Mouse (Mus musculus) adrenal gland, adult 8-10 months (tissue): ENCODE results near the gene Kdelr3. TPM values are rescaled to one million over a fixed set of nuclear protein-coding genes. Genes with fewer than 3 reads are reported as not detected.

Source experiments
- DNase-seq: peaks from one replicate; pipeline ENCODE4 v3.0.0; 2022
- total RNA-seq, 4 experiments: library from RNA; stranded (reverse); gene quantifications; 2 replicates each; pipeline ENCODE4 v1.2.4; 2022

The Kdelr3 gene
- total RNA-seq, 4 experiments from 2014 or later, result 2.1 to 5.3 (median 2.8) TPM

DNA sequence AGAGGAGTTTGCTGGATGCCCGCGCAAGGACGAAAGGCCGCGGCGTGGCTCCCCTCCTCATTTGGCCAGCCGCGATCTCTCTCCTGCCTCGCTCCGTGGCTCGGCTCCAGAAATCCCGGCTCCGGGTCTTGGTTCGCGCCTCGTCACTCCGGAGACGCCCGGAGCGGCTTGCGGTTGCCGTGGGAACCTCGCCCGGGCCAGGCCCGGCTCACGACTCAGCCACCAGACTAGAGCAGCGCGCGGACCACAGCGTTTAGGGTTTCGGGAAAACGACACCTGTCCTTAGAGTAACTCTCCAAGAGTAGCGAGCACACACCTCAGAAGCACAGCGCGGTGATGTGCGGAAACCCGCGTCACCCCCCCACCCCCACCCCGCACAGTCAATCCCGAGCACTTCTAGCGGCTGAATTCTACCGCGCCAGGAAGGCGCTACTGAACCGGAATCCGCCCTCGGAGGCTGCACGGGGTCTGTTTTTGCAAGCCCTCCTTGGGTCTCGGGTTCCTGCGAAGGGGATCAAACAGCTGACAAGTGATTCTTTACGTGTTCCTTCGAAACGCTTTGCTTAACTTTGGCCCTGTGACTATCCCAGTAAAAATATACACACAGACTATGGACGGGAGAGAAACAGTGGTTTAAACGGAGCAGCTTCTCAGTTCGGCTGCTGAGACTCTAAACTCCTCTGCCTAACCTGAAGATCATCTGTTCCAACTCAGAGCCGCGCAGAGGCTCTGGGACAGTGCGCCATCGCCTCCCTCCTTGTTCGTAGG lies 4.5 kb upstream of the Kdelr3 start:
- DNase-seq, result peak; percentile 67

DNA sequence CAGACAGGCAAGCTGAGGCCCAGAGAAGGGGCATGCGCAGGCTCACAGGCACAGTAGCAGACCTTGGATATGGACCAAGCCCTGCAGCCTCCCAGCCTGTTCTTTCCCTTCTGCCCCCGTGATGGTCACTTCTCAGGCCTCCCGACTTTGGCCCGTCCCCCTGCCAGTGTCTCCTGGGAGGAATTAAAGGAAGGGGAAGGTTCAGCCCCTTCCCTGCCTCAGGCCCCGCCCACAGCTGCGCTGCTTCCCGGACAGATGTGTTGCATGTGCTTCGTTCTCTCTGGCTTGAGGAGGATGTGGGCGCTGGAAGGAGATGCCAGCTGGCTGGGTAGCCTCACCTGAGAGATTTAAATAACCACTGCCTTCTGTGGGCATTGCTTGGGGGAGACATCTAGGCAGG lies 2.3 kb upstream of the Kdelr3 start:
- no peak for DNase-seq

DNA sequence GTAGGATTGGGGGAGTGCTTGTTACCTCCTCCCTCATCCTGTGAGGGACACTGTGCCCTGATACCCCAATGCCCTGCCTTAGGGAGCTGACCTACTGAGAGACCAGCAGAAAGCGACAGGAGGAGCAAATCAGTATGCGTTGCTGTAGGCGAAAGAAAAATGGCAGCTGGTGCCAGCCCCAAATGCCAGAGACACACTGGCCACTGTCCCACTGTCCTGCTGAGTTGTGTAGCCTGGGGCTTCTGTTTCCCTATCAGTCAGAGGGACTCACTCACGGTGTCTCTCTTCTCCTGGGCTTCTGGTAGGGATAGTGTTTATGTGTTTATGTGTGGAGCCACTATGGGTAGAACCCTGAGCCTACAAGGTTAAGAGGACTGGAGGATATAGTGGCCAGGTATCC lies 1.5 kb downstream of the Kdelr3 start:
- DNase-seq, result no peak

- DNase-seq, result no peak
These were observed 2.4 kb downstream of the Kdelr3 start for GRCm38 (mm10) chr15:79518571-79518970.

GRCm38 (mm10) chr15:79519400-79520220 lies 3.4 kb downstream of the Kdelr3 start:
- DNase-seq, result no peak

DNA sequence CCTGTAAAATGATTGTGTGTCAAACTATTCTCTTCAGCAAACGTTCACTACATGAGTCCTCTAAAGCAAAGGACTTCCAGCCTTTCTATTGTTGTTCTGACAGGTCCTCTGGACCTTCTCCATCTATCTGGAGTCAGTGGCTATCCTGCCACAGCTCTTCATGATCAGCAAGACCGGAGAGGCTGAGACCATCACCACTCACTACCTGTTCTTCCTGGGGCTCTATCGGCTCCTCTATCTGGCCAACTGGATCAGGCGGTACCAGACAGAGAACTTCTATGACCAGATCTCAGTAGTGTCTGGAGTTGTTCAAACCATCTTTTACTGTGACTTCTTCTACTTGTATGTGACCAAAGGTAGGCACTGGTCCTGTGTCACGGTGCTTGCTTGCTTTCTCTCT lies 9.4 kb downstream of the Kdelr3 start:
- DNase-seq, result no peak

- DNase-seq, result no peak
These were observed 10.0 kb downstream of the Kdelr3 start for GRCm38 (mm10) chr15:79525979-79526768.

GRCm38 (mm10) chr15:79527192-79527591 lies 11.0 kb downstream of the Kdelr3 start:
- no peak for DNase-seq

- DNase-seq, result no peak
These were observed 11.9 kb downstream of the Kdelr3 start for GRCm38 (mm10) chr15:79527991-79528639.

DNA sequence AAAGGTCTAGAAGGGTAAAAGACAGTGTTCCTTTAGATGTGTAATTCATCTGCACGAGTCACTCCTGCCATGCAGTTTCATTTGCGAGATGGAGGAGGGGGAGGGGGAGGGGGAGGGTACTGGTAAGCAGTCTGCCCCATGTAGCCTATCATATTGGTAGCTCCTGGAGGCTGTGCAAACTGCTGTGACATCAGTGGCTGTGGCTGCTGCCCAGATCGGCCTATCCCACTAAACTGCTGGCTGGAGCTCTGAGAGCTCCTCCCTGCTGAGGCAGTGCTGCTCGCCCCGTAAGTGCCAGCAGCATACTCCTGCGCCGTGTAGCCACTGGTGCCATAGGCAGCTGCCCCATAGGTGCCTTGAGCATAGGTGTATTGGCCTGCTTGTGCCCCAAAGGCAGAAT lies 13.7 kb downstream of the Kdelr3 start:
- no peak for DNase-seq

- DNase-seq, result no peak
These were observed 17.6 kb downstream of the Kdelr3 start for GRCm38 (mm10) chr15:79533796-79534195.

GRCm38 (mm10) chr15:79543968-79544367 lies 27.8 kb downstream of the Kdelr3 start:
- no peak for DNase-seq

DNA sequence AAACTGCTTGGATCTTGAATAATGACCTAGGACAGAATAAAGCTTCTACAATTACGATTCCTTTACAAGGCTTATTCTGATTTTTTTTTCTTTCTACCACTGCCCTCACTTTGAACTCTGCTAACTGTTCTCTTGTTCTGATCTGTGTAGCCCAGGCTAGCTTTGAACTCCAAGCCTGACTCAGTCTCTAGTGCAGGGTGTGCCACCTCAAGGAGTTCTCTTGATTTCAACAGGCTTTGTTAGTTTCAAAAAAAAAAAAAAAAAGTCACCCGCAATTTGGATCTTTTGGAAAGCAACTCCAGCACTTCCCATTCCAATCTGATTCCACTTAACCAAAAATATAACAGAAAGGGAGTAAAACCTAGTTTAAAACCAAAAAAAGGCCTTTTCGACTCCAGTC lies 29.3 kb downstream of the Kdelr3 start:
- DNase-seq, result no peak

DNA sequence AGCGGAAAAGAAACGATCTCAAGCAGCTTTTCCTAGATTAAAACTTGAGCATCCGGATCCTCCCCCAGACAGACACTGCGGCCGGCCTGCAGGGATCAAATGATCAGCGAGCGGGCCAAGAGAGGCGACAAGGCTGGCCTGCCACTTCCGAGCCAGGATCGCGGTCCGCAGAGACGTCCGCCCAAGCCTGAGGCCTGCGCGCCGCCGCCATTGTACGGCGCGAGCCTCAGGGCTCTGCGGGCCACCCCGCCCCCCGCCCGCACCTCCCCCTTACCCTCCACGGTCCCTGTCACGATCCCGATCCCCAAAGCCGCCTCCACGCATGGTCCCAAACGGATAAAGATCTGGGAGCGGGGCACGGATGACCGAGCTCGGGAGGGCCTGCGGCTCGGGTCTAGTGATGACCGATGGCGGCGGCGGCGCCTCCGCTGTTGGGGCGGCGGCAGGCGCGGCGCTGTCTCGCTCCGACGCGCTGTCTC lies 29.7 kb downstream of the Kdelr3 start:
- DNase-seq, result peak; percentile 66

DNA sequence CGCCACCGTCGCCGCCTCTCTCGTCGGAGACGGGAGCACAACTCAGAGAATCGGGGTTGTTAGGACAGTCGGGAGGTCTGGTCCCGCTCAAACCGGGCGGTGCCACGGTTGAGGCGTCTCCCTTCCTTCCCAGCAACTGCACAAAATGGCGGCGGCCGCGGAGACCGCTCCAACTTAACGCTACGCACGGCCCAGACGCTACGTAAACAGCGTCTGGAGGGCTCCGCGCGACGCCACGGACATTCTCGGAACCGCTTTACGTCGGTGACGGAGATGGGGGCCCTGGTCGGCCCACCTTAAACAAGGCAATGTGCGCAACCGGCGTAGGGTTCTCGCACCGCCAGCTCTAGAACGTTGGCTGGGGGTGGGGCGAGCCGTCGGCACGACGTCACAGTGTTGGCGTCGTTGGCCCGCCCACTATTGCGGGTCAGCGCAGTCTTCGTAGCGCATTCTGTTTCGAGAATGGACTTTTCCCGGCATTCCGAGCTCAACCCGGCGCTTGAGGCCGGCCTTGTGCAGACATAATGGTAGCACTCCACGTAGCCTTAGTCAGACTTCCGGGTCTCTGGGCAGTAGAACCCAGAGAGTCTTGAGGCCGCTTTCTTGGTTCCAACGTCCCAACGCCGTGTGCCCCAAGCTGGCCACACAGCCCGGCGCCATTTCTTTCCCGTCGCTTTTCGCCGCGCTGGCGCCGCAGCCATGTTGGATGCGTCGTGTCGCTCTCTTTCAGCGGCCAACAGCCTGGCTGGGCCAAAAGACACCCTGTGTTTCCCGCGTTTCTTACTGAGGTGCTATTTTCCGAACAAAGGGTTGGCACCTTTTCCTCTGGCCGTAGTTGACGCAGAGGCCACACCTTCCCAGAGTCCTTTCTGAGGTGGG lies 30.4 kb downstream of the Kdelr3 start, which contains the start of gene Ddx17:
Gene Ddx17 (minus strand): TSS at position 332 of the 879 bp plus-strand sequence.
- DNase-seq, result peak; percentile 95

- DNase-seq, result no peak
These were observed 31.1 kb downstream of the Kdelr3 start for GRCm38 (mm10) chr15:79547289-79547820.

DNA sequence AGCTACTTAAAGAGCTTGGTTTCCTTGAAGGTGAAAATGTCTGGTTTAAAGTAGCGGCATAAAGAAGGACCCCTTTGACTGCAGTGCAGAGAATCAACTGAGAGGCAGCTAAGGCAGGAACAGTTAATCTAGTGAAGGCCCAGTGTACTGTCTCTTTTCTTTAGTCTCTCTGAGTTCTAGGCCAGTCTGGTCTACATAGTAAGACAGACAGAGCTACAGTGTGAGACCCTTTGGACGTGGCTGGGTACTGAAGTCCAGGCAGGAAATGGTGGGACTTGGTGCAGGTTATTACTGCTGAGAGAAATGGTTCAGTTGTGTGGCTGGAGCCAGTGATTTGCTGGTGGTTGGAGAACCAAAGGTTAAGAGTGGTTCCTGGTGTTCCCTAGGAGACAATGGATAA lies 32.0 kb downstream of the Kdelr3 start:
- no peak for DNase-seq

- no peak for DNase-seq
These were observed 36.4 kb downstream of the Kdelr3 start for GRCm38 (mm10) chr15:79552566-79552965.

DNA sequence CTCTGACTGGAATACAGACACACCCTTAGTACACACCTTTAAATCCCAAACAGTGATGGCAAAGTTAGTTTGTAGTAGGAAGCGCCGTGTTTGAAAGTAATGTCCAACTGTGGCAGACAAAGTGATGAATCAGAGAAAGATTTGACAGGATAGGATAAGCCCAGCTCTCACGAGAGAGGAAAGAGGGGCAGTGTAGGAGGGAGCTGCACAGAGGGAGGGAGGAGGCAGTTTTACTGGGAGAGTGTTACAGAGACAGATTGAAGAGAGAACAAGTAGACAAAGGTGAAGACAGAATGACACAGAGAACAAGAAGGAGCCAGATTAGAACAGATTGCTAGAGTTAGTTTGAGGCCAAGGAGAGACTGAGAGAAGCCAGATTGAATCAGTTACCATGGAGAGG lies 43.4 kb downstream of the Kdelr3 start:
- DNase-seq, result no peak

DNA sequence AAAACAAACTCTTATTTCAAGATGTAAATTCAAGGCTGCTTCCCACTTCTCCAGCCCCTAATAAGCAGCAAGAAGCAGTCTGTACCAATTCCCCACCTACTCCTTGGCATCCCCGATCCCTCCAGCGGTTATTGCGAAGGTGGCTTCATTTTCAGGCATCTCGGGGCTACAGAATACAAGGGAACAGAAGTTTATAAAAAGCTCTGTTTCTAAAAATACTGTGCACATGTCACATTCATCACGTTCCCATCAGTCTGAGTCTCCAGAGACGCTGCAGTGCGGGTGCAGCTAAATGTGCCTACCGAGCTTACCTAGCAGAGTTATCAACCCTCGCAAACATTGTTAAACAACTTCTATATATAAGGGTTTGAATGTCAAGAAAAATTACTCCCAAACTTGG lies 46.2 kb downstream of the Kdelr3 start:
- DNase-seq, result no peak
